Mouse (Mus musculus) midbrain, embryonic 11.5 days (tissue): ENCODE measurements at regions not wholly inside any gene's neighbourhood (a gene's known extent, or its start where the extent isn't known, plus 50 kb on each side); places are given as distances from the start of the nearest gene placed in this dataset.

ENCODE experiments used
- ATAC-seq: fragments of 200-750 bp; cut with Nextera tagmentation; 2 replicates; pipeline ENCODE4 v1.8.0; 2017; ENCODE audit warnings: moderate TSS enrichment, moderate library complexity; ENCODE audit not compliant: low FRiP score
- DNase-seq: peaks from one replicate; pipeline ENCODE4 v3.0.0; 2015; ENCODE audit warnings: low spot score; ENCODE audit errors: missing footprints
- H3K27ac ChIP-seq: fragments of 300-500 bp; sonication (generic); 2 replicates; pipeline ENCODE4 v1.5.1; 2014; ENCODE audit warnings: low read depth, low read length
- H3K27me3 ChIP-seq: fragments of 300-500 bp; sonication (generic); 2 replicates; pipeline ENCODE4 v1.6.1; 2014; ENCODE audit warnings: mild to moderate bottlenecking, low read length, moderate library complexity, mixed read lengths; ENCODE audit not compliant: control insufficient read depth, insufficient read depth
- H3K36me3 ChIP-seq: fragments of 300-500 bp; sonication (generic); 2 replicates; pipeline ENCODE4 v1.6.1; 2014; ENCODE audit warnings: mild to moderate bottlenecking, low read length, moderate library complexity, mixed read lengths; ENCODE audit not compliant: control insufficient read depth, insufficient read depth
- H3K4me1 ChIP-seq: fragments of 300-500 bp; sonication (generic); 2 replicates; pipeline ENCODE4 v1.6.1; 2014; ENCODE audit warnings: low read length; ENCODE audit not compliant: control insufficient read depth, insufficient read depth
- H3K4me2 ChIP-seq: fragments of 300-500 bp; sonication (generic); 2 replicates; pipeline ENCODE4 v1.6.1; 2014; ENCODE audit warnings: mild to moderate bottlenecking, moderate library complexity
- H3K4me3 ChIP-seq: fragments of 300-500 bp; sonication (generic); 2 replicates; pipeline ENCODE4 v1.5.1; 2014; ENCODE audit warnings: low read depth, low read length
- H3K9ac ChIP-seq: fragments of 300-500 bp; sonication (generic); 2 replicates; pipeline ENCODE4 v1.6.1; 2014; ENCODE audit warnings: low read length
- H3K9me3 ChIP-seq: fragments of 300-500 bp; sonication (generic); 2 replicates; pipeline ENCODE4 v1.6.1; 2016; ENCODE audit warnings: low read length; ENCODE audit not compliant: control insufficient read depth
- WGBS: fragments of 180-500 bp; shearing (Covaris S2); extraction: QIAGEN DNeasy Blood & Tissue Kit; methylation state at CpG from one replicate; pipeline ENCODE4 v1.1.7; 2014; 5-methylcytosine and 5-hydroxymethylcytosine counted together

DNA sequence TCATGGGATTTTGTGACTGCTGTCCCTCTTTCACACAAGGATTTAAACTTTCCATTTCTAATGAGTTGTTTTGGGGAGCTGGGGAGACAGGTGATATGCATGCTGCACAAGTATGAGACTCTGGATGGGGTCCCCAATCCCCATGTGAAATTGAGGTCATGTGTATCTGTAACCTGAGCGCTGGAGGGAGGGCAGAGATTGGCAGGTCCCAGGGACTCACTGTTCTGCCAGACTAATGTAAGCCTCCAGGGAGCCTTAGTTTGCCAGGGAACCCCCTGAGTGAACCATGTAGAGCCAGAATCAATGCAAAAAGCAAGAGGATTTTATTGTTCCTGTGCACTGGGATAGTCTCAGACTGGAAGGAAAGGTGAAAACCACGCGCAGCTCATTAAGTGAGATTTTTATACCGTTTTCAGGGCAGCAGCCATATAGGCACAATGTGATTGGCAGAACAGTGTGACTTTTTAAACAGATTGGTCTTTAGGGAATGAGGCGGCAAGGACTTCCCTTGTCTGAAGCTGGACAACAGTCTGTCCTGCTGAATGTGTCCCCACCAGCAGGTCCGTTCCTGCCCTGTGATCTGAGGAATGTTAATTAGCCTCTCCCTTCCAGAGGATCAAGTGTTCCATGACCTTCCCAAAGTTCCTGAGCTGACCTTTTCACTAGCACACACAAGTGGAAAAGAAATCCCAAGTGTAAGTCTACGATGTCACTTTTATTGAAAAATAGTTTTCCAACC is 59.9 kb upstream of the Oxgr1 start:
- Histone ChIP-seq H3K27ac (no peak overlapping the region), H3K4me1 (no peaks in the 10 kb centered on the region), H3K9ac (no peak overlapping the region), H3K4me3 (no peak overlapping the region), H3K27me3 (no peaks in the 10 kb centered on the region), H3K4me2 (no peak overlapping the region), H3K9me3 (no peaks in the 10 kb centered on the region), H3K36me3 (no peaks in the 10 kb centered on the region)
- ATAC-seq (no peak), DNase-seq (peak; percentile 83)
- 47% methylated on average over 7 of the region's 7 CpGs for WGBS

DNA sequence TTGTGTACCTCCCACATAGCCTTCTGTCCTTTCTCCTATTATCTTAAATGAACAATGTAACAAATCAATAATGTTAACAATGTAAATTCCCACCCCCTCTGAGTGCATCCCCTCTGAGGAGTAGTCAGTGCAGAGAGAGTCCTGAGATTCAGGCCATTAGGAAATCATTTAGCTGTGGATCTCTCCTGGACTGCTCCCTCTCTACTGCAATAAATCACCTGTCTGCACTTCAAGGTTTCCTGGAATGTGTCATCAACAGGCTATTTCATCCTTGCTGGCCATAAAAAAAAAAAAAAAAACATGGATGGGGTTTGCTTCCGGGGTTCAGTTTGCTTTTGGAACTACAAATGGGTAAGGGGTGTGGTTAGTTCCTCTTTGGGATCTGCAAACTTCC is 60.5 kb upstream of the Oxgr1 start:
- Histone ChIP-seq H3K4me1 (no peaks in the 10 kb centered on the region), H3K4me2 (no peak overlapping the region), H3K9me3 (no peaks in the 10 kb centered on the region), H3K9ac (no peak overlapping the region), H3K27me3 (no peaks in the 10 kb centered on the region), H3K4me3 (no peak overlapping the region), H3K27ac (no peak overlapping the region), H3K36me3 (no peaks in the 10 kb centered on the region)
- DNase-seq, result no peak
- no peak for ATAC-seq
- WGBS, result 72% methylated on average over 1 of the region's 1 CpGs

DNA sequence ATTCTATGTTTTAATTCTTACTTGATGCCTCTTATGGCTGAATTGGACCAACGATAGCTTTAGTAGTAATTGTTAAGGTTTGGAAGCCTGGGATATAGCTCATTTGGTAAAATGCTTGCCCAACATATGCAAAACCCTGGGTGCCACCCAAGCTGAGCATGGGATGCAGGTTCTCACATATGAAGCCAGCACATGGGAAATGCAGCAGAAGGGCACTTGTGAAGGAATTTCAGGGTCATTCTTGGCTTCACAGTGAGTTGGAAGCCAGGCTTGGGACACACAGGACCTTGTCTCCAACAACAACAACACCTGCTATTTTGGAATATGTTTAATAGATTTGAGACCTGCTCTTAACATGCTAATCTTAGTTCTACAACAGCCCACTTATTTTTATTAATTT is 67.6 kb upstream of the Oxgr1 start:
- no peak for DNase-seq
- H3K4me1 ChIP-seq, result no peaks in the 10 kb centered on the region
- no peak overlapping the region for H3K4me2 ChIP-seq
- no peaks in the 10 kb centered on the region for H3K9me3 ChIP-seq
- H3K9ac ChIP-seq, result no peak overlapping the region
- H3K27ac ChIP-seq, result no peak overlapping the region
- H3K27me3 ChIP-seq, result no peaks in the 10 kb centered on the region
- ATAC-seq, result no peak
- WGBS, result 84% methylated on average over 1 of the region's 1 CpGs
- H3K36me3 ChIP-seq, result no peaks in the 10 kb centered on the region
- H3K4me3 ChIP-seq, result no peak overlapping the region

DNA sequence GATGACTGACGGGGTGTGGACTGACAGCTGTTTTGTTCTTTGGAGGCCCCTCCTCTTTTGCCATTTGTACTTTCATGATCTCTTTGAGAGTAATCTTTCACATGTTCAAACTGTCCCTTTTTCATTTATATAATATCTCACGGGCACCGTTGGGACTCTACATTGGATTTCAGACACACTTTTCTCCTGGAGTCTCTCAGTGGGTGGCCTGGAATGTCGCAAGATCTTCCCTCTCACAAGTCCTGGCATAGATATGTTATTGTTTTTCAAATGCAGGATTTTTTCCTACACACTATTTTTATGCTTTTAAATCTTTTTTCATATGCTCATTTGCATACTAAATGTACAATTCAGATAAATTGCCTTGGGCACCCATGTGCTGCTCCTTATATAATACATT is 71.1 kb upstream of the Oxgr1 start:
- WGBS, result 84% methylated on average over 4 of the region's 4 CpGs
- no peaks in the 10 kb centered on the region for H3K36me3 ChIP-seq
- no peak for ATAC-seq

DNA sequence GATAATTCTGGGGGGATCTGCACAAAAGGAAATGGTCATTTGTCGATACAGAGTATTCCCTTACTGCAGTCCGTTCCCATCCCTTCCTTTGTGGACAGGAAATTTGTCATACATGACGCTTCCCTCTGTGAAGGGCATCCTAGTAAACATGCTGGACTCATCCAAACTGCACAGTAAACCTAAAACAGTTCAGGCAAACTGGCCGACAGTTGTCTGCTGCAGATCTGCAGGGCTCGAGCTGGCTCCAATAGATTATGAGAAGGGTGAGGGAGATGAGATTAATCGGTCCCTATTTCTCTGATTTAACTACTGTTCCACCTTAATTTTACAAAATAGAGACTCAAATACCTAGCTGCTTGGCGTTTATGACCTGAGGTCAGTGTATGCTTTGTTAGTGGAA is 76.3 kb upstream of the Oxgr1 start:
- Histone ChIP-seq H3K27ac (no peak overlapping the region), H3K4me3 (no peak overlapping the region), H3K36me3 (no peaks in the 10 kb centered on the region), H3K4me1 (no peaks in the 10 kb centered on the region), H3K9ac (no peak overlapping the region), H3K27me3 (no peaks in the 10 kb centered on the region), H3K4me2 (no peak overlapping the region), H3K9me3 (no peaks in the 10 kb centered on the region)
- DNase-seq (no peak), ATAC-seq (no peak)
- WGBS, result 89% methylated on average over 7 of the region's 7 CpGs

More for the DNA sequence above, 71.1 kb upstream of the Oxgr1 start:
- Histone ChIP-seq H3K27me3 (no peaks in the 10 kb centered on the region), H3K27ac (no peak overlapping the region), H3K4me3 (no peak overlapping the region), H3K9me3 (no peaks in the 10 kb centered on the region), H3K4me1 (no peaks in the 10 kb centered on the region), H3K9ac (no peak overlapping the region), H3K4me2 (no peak overlapping the region)
- DNase-seq, result no peak

DNA sequence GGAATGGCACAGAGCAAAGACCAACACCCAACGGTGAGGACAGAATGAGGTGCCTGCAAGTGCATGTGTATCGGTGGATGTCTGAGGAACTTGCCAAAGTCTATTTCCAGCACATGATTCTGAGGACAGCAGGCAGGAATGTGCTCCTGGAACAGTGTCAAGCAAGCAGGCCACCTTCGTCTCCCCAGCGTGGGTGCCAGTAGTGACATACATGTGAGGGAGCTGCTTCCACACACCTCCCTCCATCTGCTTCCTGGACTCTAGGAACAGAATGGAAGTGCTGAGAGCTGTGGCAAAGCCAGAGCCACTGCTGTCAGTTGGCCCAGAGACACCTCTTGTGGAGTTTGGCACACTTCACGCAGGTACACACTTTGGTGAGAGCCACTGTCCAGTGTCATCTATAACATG is 76.9 kb upstream of the Oxgr1 start:
- Histone ChIP-seq H3K36me3 (no peaks in the 10 kb centered on the region), H3K4me2 (no peak overlapping the region), H3K9me3 (no peaks in the 10 kb centered on the region), H3K27me3 (no peaks in the 10 kb centered on the region), H3K27ac (no peak overlapping the region), H3K4me1 (no peaks in the 10 kb centered on the region), H3K4me3 (no peak overlapping the region), H3K9ac (no peak overlapping the region)
- 94% methylated on average over 5 of the region's 5 CpGs for WGBS
- ATAC-seq, result no peak
- no peak for DNase-seq

DNA sequence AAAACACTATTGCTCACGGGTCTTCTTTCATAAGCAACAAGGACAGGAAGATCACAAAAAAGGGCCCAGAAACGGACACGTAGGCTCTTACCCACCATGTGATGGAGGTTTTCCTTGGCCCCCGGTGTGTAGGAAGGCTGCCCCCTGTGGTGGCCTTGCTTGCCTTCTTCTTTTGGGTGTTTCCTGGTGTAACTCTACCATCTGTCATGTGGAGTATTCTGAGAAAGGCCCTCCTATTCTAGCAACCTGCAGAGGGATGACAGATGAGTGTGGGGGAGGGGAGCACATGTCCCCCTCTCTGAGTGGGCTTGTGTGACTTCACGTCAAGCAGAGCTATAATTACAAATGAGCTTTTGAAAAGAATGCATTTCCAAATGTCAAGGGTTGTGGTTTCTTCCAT is 77.3 kb upstream of the Oxgr1 start:
- no peak for ATAC-seq

DNA sequence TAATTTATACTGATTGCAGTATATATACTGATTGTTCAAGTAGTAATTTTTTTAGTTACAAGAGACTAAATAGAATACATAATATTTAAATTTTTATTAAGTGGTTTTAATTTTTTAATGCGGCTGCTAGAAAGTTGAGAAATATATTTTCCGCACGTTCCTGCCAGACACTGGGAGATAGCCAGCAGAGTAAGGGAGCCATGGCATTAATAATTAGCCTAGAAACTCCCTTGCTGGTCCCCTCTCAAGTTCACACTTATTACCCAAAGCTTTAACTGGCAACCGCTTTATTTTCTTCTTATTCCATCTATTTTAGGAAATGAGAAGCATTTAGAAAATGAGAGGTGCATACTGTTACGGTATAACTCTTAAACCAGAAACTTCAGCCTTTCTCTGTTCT is 78.0 kb upstream of the Oxgr1 start:
- H3K27ac ChIP-seq, result no peak overlapping the region
- no peaks in the 10 kb centered on the region for H3K4me1 ChIP-seq
- no peak overlapping the region for H3K4me3 ChIP-seq
- 97% methylated on average over 5 of the region's 5 CpGs for WGBS
- DNase-seq (no peak), ATAC-seq (no peak)
- H3K4me2 ChIP-seq, result no peak overlapping the region
- no peaks in the 10 kb centered on the region for H3K27me3 ChIP-seq
- no peaks in the 10 kb centered on the region for H3K36me3 ChIP-seq
- H3K9me3 ChIP-seq, result no peaks in the 10 kb centered on the region
- H3K9ac ChIP-seq, result no peak overlapping the region

More for the DNA sequence above, 77.3 kb upstream of the Oxgr1 start:
- 81% methylated on average over 5 of the region's 5 CpGs for WGBS
- Histone ChIP-seq H3K4me1 (no peaks in the 10 kb centered on the region), H3K4me3 (no peak overlapping the region), H3K27me3 (no peaks in the 10 kb centered on the region), H3K4me2 (no peak overlapping the region), H3K36me3 (no peaks in the 10 kb centered on the region), H3K27ac (no peak overlapping the region), H3K9me3 (no peaks in the 10 kb centered on the region), H3K9ac (no peak overlapping the region)
- DNase-seq, result no peak

DNA sequence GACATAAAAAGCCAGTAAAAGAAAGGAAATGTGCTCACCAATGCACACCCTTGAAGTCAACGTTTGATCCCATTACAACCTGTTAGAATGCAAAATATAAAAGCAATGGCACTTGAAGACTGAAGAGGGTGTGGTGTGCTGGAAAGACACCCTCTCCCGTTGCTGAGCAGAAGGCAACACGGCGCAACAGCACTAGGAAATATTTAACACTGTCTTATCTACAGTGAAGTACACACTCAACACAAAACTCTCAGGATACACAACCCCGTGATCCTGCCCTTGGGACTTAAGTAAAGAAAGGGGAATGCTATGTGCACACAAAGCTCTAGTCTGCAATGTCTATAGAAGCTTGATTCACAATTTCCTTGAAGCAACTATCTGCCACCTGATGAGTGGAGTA is 83.1 kb upstream of the Oxgr1 start:
- Histone ChIP-seq H3K27ac (no peak overlapping the region), H3K4me2 (no peak overlapping the region), H3K36me3 (no peaks in the 10 kb centered on the region), H3K4me3 (no peak overlapping the region), H3K4me1 (no peaks in the 10 kb centered on the region), H3K9me3 (no peaks in the 10 kb centered on the region), H3K9ac (no peak overlapping the region), H3K27me3 (no peaks in the 10 kb centered on the region)
- no peak for ATAC-seq
- 92% methylated on average over 5 of the region's 5 CpGs for WGBS
- DNase-seq, result peak; percentile 69
